Mouse (Mus musculus): ENCODE measurements around the gene Xpo4. TPM values are rescaled to one million over a fixed set of nuclear protein-coding genes. Genes with fewer than 3 reads are reported as not detected.
A peak's percentile ranks its signal among the peaks of the same experiment; 100 is the strongest.

Gene Xpo4
- polyA plus RNA-seq, 1 experiment from 2014 or later: 37.1 TPM

DNA sequence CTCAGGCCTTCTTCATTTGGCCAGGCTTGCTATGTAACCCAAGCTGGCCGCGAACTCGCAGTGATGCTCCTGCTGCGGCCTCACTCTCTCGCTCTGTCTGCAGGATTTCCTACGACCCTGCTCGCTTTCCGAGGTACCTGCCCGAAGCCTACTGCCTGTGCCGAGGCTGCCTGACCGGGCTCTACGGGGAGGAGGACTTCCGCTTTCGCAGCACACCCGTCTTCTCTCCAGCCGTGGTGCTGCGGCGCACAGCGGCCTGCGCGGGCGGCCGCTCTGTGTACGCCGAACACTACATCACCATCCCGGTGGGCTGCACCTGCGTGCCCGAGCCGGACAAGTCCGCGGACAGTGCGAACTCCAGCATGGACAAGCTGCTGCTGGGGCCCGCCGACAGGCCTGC lies 123.0 kb downstream of the Xpo4 start:
- 63% methylated on average over 34 of the region's 34 CpGs for WGBS
- TF ChIP-seq CTCF (IDR thresholded peaks at IDR 0.05; ENCODE audit: low read depth): no peak
- Histone ChIP-seq H3K4me3 (ENCODE audit: low read depth, low read length) (no peak overlapping the region), H3K4me2 (peak overlapping the region; percentile 22; the same call in 1 of the 2 replicates), H3K9ac (no peak overlapping the region), H3K9me3 (ENCODE audit: low read depth, low read length) (no peaks in the 10 kb centered on the region), H3K27me3 (ENCODE audit: insufficient read depth, low read length) (no peaks in the 10 kb centered on the region), H3K4me1 (ENCODE audit: insufficient read depth) (peaks cover 15% of the 10 kb centered on the region), H3K36me3 (ENCODE audit: insufficient read depth) (no peaks in the 10 kb centered on the region), H3K27ac (ENCODE audit: low read depth) (no peak overlapping the region)
- ATAC-seq (ENCODE audit: insufficient read depth) (no peak), DNase-seq (no peak)

- no peaks in the 10 kb centered on the region for H3K36me3 ChIP-seq (ENCODE audit: insufficient read depth)
- 54% methylated on average over 11 of the region's 11 CpGs for WGBS
- no peak for ATAC-seq (ENCODE audit: insufficient read depth)
Observed at GRCm38 (mm10) chr14:57540683-57541082, 124.5 kb downstream of the Xpo4 start.

DNA sequence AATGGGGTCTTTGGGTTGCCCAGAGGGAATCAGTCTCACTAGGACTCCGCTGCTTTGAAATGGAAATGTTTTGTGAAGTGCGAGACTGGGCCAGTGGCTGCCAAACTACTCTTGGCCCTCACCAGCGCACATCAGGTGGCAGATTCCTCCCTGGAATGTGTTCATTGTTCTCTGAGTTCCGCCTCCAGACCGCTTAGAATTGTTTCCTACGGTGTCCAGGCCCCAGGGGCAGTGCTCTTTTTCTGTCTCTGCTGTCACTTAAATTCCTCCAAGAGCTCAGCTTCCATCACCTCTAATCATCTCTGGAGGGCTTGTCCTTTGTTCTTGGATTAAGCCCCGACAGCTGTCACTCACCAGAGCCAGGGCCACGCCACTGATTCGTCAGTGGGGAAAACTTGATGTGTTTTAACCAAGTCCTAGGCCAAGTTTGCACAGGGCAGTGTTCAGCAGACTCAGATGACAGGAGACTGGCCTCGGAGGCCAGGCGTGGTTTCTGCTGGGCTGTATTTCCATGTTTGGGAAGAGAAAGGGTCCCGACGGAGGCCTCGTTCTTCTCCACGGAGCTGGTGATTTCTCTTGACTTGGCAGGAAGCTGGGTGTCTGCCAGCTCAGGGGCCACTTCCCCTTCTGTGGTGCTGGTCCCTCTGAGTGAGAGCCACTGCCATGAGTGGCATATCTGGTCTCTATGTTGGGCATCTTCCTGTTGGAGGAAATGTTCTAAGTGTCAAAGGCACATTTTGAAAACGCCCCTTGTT lies 127.8 kb downstream of the Xpo4 start:
- DNase-seq (peak; percentile 82), ATAC-seq (ENCODE audit: insufficient read depth) (peak; percentile 28; the same call in 1 of the 2 replicates)
- TF ChIP-seq CTCF (IDR thresholded peaks at IDR 0.05; ENCODE audit: low read depth): no peak
- H3K27ac ChIP-seq (ENCODE audit: low read depth): peak overlapping the region; percentile 84
- H3K9me3 ChIP-seq (ENCODE audit: low read depth, low read length): no peaks in the 10 kb centered on the region
- H3K27me3 ChIP-seq (ENCODE audit: insufficient read depth, low read length): peaks cover 2% of the 10 kb centered on the region; the same call in 1 of the 2 replicates
- peak overlapping the region; percentile 39 for H3K4me2 ChIP-seq
- H3K9ac ChIP-seq: no peak overlapping the region
- no peak overlapping the region for H3K4me3 ChIP-seq (ENCODE audit: low read depth, low read length)
- 17% methylated on average over 16 of the region's 16 CpGs for WGBS
- H3K4me1 ChIP-seq (ENCODE audit: insufficient read depth): peaks cover 33% of the 10 kb centered on the region
- H3K36me3 ChIP-seq (ENCODE audit: insufficient read depth): no peaks in the 10 kb centered on the region

More at GRCm38 (mm10) chr14:57540683-57541082, 124.5 kb downstream of the Xpo4 start:
- H3K9me3 ChIP-seq (ENCODE audit: low read depth, low read length): no peaks in the 10 kb centered on the region
- H3K4me1 ChIP-seq (ENCODE audit: insufficient read depth): peaks cover 20% of the 10 kb centered on the region
- H3K27me3 ChIP-seq (ENCODE audit: insufficient read depth, low read length): no peaks in the 10 kb centered on the region
- H3K9ac ChIP-seq: no peak overlapping the region
- DNase-seq: no peak
- no peak overlapping the region for H3K4me3 ChIP-seq (ENCODE audit: low read depth, low read length)
- H3K27ac ChIP-seq (ENCODE audit: low read depth): 0 out of 2 replicates have a peak overlapping the region, but pooled peaks have one; percentile 12
- H3K4me2 ChIP-seq: no peak overlapping the region
- no peak for TF ChIP-seq CTCF (IDR thresholded peaks at IDR 0.05; ENCODE audit: low read depth)

GRCm38 (mm10) chr14:57536820-57537219 lies 128.4 kb downstream of the Xpo4 start:
- Histone ChIP-seq H3K9ac (no peak overlapping the region), H3K4me1 (ENCODE audit: insufficient read depth) (peaks cover 33% of the 10 kb centered on the region), H3K27me3 (ENCODE audit: insufficient read depth, low read length) (peaks cover 2% of the 10 kb centered on the region; the same call in 1 of the 2 replicates), H3K4me3 (ENCODE audit: low read depth, low read length) (no peak overlapping the region), H3K4me2 (peak overlapping the region; percentile 39; the same call in 1 of the 2 replicates), H3K9me3 (ENCODE audit: low read depth, low read length) (no peaks in the 10 kb centered on the region), H3K27ac (ENCODE audit: low read depth) (peak overlapping the region; percentile 84), H3K36me3 (ENCODE audit: insufficient read depth) (no peaks in the 10 kb centered on the region)
- WGBS: 49% methylated on average over 9 of the region's 9 CpGs
- DNase-seq: peak; percentile 29
- no peak for ATAC-seq (ENCODE audit: insufficient read depth)
- TF ChIP-seq CTCF (IDR thresholded peaks at IDR 0.05; ENCODE audit: low read depth): no peak

- no peaks in the 10 kb centered on the region for H3K9me3 ChIP-seq (ENCODE audit: low read depth, low read length)
- peak overlapping the region; percentile 89; the same call in 1 of the 2 replicates for H3K27ac ChIP-seq (ENCODE audit: low read depth)
- H3K4me2 ChIP-seq: no peak overlapping the region
- peak; percentile 21; the same call in 1 of the 2 replicates for ATAC-seq (ENCODE audit: insufficient read depth)
- no peaks in the 10 kb centered on the region for H3K36me3 ChIP-seq (ENCODE audit: insufficient read depth)
- no peak for TF ChIP-seq CTCF (IDR thresholded peaks at IDR 0.05; ENCODE audit: low read depth)
- peaks cover 2% of the 10 kb centered on the region; the same call in 1 of the 2 replicates for H3K27me3 ChIP-seq (ENCODE audit: insufficient read depth, low read length)
- no peak overlapping the region for H3K9ac ChIP-seq
- H3K4me1 ChIP-seq (ENCODE audit: insufficient read depth): peaks cover 33% of the 10 kb centered on the region
- H3K4me3 ChIP-seq (ENCODE audit: low read depth, low read length): no peak overlapping the region
- 37% methylated on average over 6 of the region's 6 CpGs for WGBS
- DNase-seq: peak; percentile 80
Observed at GRCm38 (mm10) chr14:57535646-57536045, 129.6 kb downstream of the Xpo4 start.

DNA sequence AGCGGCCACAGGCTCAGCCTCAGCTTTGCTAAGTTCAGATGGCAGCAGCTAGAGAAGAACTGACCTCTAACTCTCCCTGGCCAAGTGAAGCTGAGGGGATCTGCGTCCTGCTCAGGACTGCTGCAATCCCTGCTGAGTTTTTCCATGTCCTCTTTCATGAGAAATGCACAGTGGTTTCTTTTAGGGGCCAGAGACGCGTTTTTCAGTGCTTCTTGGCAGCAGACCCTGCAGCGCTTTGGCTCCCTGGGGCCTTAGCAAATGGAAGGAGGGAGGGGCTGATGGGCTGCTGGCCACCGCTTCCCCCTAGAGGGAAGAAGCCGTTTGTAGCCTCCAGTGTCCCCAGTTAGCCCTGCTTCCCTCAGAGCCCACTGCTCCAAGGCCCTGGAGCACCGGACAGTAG lies 130.3 kb downstream of the Xpo4 start:
- H3K27ac ChIP-seq (ENCODE audit: low read depth): peak overlapping the region; percentile 89
- no peaks in the 10 kb centered on the region for H3K9me3 ChIP-seq (ENCODE audit: low read depth, low read length)
- H3K36me3 ChIP-seq (ENCODE audit: insufficient read depth): no peaks in the 10 kb centered on the region
- ATAC-seq (ENCODE audit: insufficient read depth): peak; percentile 45
- TF ChIP-seq CTCF (IDR thresholded peaks at IDR 0.05; ENCODE audit: low read depth): peak; percentile 22; the same call in 1 of the 2 replicates
- H3K4me2 ChIP-seq: peak overlapping the region; percentile 38
- peaks cover 2% of the 10 kb centered on the region; the same call in 1 of the 2 replicates for H3K27me3 ChIP-seq (ENCODE audit: insufficient read depth, low read length)
- peak; percentile 82 for DNase-seq
- H3K4me1 ChIP-seq (ENCODE audit: insufficient read depth): peaks cover 33% of the 10 kb centered on the region
- 15% methylated on average over 8 of the region's 8 CpGs for WGBS
- peak overlapping the region; percentile 16; the same call in 1 of the 2 replicates for H3K9ac ChIP-seq
- H3K4me3 ChIP-seq (ENCODE audit: low read depth, low read length): no peak overlapping the region

GRCm38 (mm10) chr14:57534346-57534745 lies 130.9 kb downstream of the Xpo4 start:
- Histone ChIP-seq H3K4me1 (ENCODE audit: insufficient read depth) (peaks cover 33% of the 10 kb centered on the region), H3K27ac (ENCODE audit: low read depth) (peak overlapping the region; percentile 89), H3K27me3 (ENCODE audit: insufficient read depth, low read length) (peaks cover 2% of the 10 kb centered on the region; the same call in 1 of the 2 replicates), H3K36me3 (ENCODE audit: insufficient read depth) (no peaks in the 10 kb centered on the region), H3K4me2 (peak overlapping the region; percentile 38; the same call in 1 of the 2 replicates), H3K9me3 (ENCODE audit: low read depth, low read length) (no peaks in the 10 kb centered on the region), H3K9ac (peak overlapping the region; percentile 16; the same call in 1 of the 2 replicates), H3K4me3 (ENCODE audit: low read depth, low read length) (no peak overlapping the region)
- DNase-seq (peak; percentile 85), ATAC-seq (ENCODE audit: insufficient read depth) (peak; percentile 17; the same call in 1 of the 2 replicates)
- 7% methylated on average over 5 of the region's 5 CpGs for WGBS
- TF ChIP-seq CTCF (IDR thresholded peaks at IDR 0.05; ENCODE audit: low read depth): no peak
